30 mouse cellular contexts compared by ENCODE assay signal in genomic region chr13:45023356-45024150, GRCm38 (mm10). TPM values are rescaled to one million over a fixed set of nuclear protein-coding genes. Genes with fewer than 3 reads are reported as not detected.
A peak's percentile ranks its signal among the peaks of the same experiment; 100 is the strongest.
DNase-seq lines count a peak whose midpoint lies in the region; ATAC-seq and TF ChIP-seq lines count a peak whose summit lies in the region.
"Had no signal": no experiment of that assay in that cellular context is flagged by ENCODE, and none has a peak within 500 bp of the region (broad histone marks: within the 10 kb centered on the region; RNA-seq: fewer than 3 reads in every experiment).

No protein-coding gene starts in this region.

- no peaks in the 10 kb centered on the region for H3K4me1 ChIP-seq in midbrain, embryonic 11.5 days (ENCODE audit: control insufficient read depth, insufficient read depth, low read length)
- no peaks in the 10 kb centered on the region for H3K4me1 ChIP-seq in midbrain, embryonic 10.5 days
- H3K4me1 ChIP-seq in thymus, adult 2 months (replicated peaks; ENCODE audit: control insufficient read depth, insufficient read depth, low read length) = no peaks in the 10 kb centered on the region
- H3K4me1 ChIP-seq: forebrain, embryonic 13.5 days; heart, embryonic 12.5 days; hindbrain, embryonic 10.5 days; hindbrain, embryonic 13.5 days; intestine, embryonic 15.5 days had no signal

- H3K4me3 ChIP-seq in midbrain, embryonic 11.5 days (ENCODE audit: low read depth, low read length) = no peak overlapping the region
- H3K4me3 ChIP-seq in midbrain, embryonic 10.5 days = no peak overlapping the region
- no peak overlapping the region for H3K4me3 ChIP-seq in thymus, adult 2 months (ENCODE audit: control insufficient read depth, insufficient read depth, low read length)
- H3K4me3 ChIP-seq: embryonic facial prominence, embryonic 10.5 days; embryonic facial prominence, embryonic 13.5 days; erythroblast, embryonic 14.5 days; forebrain, embryonic 13.5 days; heart, embryonic 12.5 days; heart, embryonic 15.5 days; hindbrain, embryonic 10.5 days; hindbrain, embryonic 13.5 days; intestine, embryonic 15.5 days had no signal

- TF ChIP-seq POLR2A in thymus, adult 2 months (IDR thresholded peaks at IDR 0.05; ENCODE audit: control insufficient read depth, extremely low read depth, insufficient read depth, low read length, poor library complexity) = no peak

- no peak overlapping the region for H3K4me2 ChIP-seq in midbrain, embryonic 11.5 days
- H3K4me2 ChIP-seq: embryonic facial prominence, embryonic 13.5 days; forebrain, embryonic 13.5 days; heart, embryonic 12.5 days; heart, embryonic 15.5 days; hindbrain, embryonic 13.5 days; intestine, embryonic 15.5 days had no signal

- H3K36me3 ChIP-seq in midbrain, embryonic 11.5 days (ENCODE audit: control insufficient read depth, insufficient read depth, low read length) = no peaks in the 10 kb centered on the region
- no peaks in the 10 kb centered on the region for H3K36me3 ChIP-seq in midbrain, embryonic 10.5 days
- no peaks in the 10 kb centered on the region for H3K36me3 ChIP-seq in thymus, adult 2 months (ENCODE audit: control insufficient read depth, insufficient read depth, low read length)
- H3K36me3 ChIP-seq: embryonic facial prominence, embryonic 10.5 days; embryonic facial prominence, embryonic 13.5 days; heart, embryonic 12.5 days; heart, embryonic 15.5 days; hindbrain, embryonic 10.5 days; hindbrain, embryonic 13.5 days; intestine, embryonic 15.5 days had no signal

- H3K27me3 ChIP-seq in midbrain, embryonic 11.5 days (ENCODE audit: control insufficient read depth, insufficient read depth, low read length) = no peaks in the 10 kb centered on the region
- no peaks in the 10 kb centered on the region for H3K27me3 ChIP-seq in midbrain, embryonic 10.5 days (ENCODE audit: low read depth, poor library complexity, severe bottlenecking)
- no peaks in the 10 kb centered on the region for H3K27me3 ChIP-seq in thymus, adult 2 months (ENCODE audit: control insufficient read depth, insufficient read depth, low read length)
- H3K27me3 ChIP-seq: embryonic facial prominence, embryonic 13.5 days; forebrain, embryonic 13.5 days; heart, embryonic 12.5 days; heart, embryonic 15.5 days; hindbrain, embryonic 13.5 days; intestine, embryonic 15.5 days had no signal

- 72% methylated on average over 20 of the region's 20 CpGs for WGBS in midbrain, embryonic 11.5 days
- 77% methylated on average over 20 of the region's 20 CpGs for WGBS in midbrain, embryonic 10.5 days
- WGBS in thymus, adult 2 months = 90% methylated on average over 20 of the region's 20 CpGs

- no peak for TF ChIP-seq CTCF in thymus, adult 2 months (IDR thresholded peaks at IDR 0.05; ENCODE audit: borderline replicate concordance, control insufficient read depth, extremely low read depth, insufficient read depth, low read length, poor library complexity)

- no peaks in the 10 kb centered on the region for H3K9me3 ChIP-seq in midbrain, embryonic 11.5 days (ENCODE audit: control insufficient read depth, low read length)
- no peaks in the 10 kb centered on the region for H3K9me3 ChIP-seq in midbrain, embryonic 10.5 days (replicated peaks)
- H3K9me3 ChIP-seq: embryonic facial prominence, embryonic 10.5 days; embryonic facial prominence, embryonic 13.5 days; forebrain, embryonic 13.5 days; heart, embryonic 15.5 days; hindbrain, embryonic 10.5 days; hindbrain, embryonic 13.5 days; intestine, embryonic 15.5 days had no signal

- no peak for ATAC-seq in midbrain, embryonic 11.5 days (ENCODE audit: low FRiP score)
- ATAC-seq: CD4-positive, CD25-positive, alpha-beta regulatory T cell, adult 4 months; forebrain, embryonic 13.5 days; forebrain, embryonic 16.5 days; hindbrain, embryonic 16.5 days; intestine, embryonic 15.5 days had no signal

- H3K27ac ChIP-seq in midbrain, embryonic 11.5 days (ENCODE audit: low read depth, low read length) = no peak overlapping the region
- no peak overlapping the region for H3K27ac ChIP-seq in midbrain, embryonic 10.5 days (replicated peaks)
- H3K27ac ChIP-seq in thymus, adult 2 months (ENCODE audit: control insufficient read depth, insufficient read depth, low read length) = no peak overlapping the region
- H3K27ac ChIP-seq: embryonic facial prominence, embryonic 10.5 days; embryonic facial prominence, embryonic 13.5 days; forebrain, embryonic 13.5 days; heart, embryonic 15.5 days; hindbrain, embryonic 10.5 days; hindbrain, embryonic 13.5 days; intestine, embryonic 15.5 days had no signal

- H3K9ac ChIP-seq in midbrain, embryonic 11.5 days (ENCODE audit: low read length) = no peak overlapping the region
- H3K9ac ChIP-seq: embryonic facial prominence, embryonic 13.5 days; forebrain, embryonic 13.5 days; heart, embryonic 12.5 days; heart, embryonic 15.5 days; hindbrain, embryonic 13.5 days; intestine, embryonic 15.5 days had no signal

- DNase-seq in heart, adult 11 months = peak; percentile 67
- no peak for DNase-seq in heart, adult 18-20 months
- DNase-seq in midbrain, embryonic 11.5 days (ENCODE audit: low spot score, missing footprints) = peak; percentile 82
- DNase-seq in midbrain, embryonic 10.5 days (ENCODE audit: low spot score) = no peak
- DNase-seq in brain, adult 2 months (ENCODE audit: low read depth, low spot score) = peak; percentile 70
- no peak for DNase-seq in thymus, adult 18-20 months
- no peak for DNase-seq in thymus, adult 2 months
- DNase-seq: adrenal gland, adult 2 months; adrenal gland, postnatal 14 days; cerebellum, adult 11-12 months; cerebellum, adult 8-10 months; cerebellum, postnatal 10 days; cerebellum, postnatal 36 days; embryo, embryonic 11 days; gastrocnemius, postnatal 36 days; heart, postnatal 10 days; heart, postnatal 36 days had no signal

RNA-seq across cellular contexts. Expression of gene Dtnbp1, which starts 21.6 kb away (rescaled TPM):
- total RNA-seq in heart, adult 18-20 months (2021) = 100 to 1,000 TPM; 123 to 139 TPM
- 68.9 and 69.5 TPM in 2 replicates for polyA plus RNA-seq in midbrain, embryonic 11.5 days (2014; fragmentation: Nextera tagmentation; extraction: Ambion mirVana)
- 74.1 and 75.7 TPM in 2 replicates for polyA plus RNA-seq in midbrain, embryonic 10.5 days (2016; fragmentation: Nextera tagmentation; extraction: Ambion mirVana)
- 60.6 and 70.6 TPM in 2 replicates for polyA plus RNA-seq in thymus, adult 2 months (2012; rRNA removed)

RNA-seq across cellular contexts. Expression of gene Gm9817, which starts 54.9 kb away (rescaled TPM):
- under 1 TPM; 0.12 to 0.18 TPM for total RNA-seq in heart, adult 18-20 months (2021)
- polyA plus RNA-seq in midbrain, embryonic 11.5 days (2014; fragmentation: Nextera tagmentation; extraction: Ambion mirVana) = 0.14 TPM in 1 of 2 replicates, not detected in the other
- not detected in 2 replicates for polyA plus RNA-seq in midbrain, embryonic 10.5 days (2016; fragmentation: Nextera tagmentation; extraction: Ambion mirVana)
- polyA plus RNA-seq in thymus, adult 2 months (2012; rRNA removed) = 0.20 TPM in 1 of 2 replicates, not detected in the other
- total RNA-seq: adrenal gland, postnatal 14 days; granulocyte monocyte progenitor cell, adult 5-6 weeks had no signal
- polyA plus RNA-seq: embryonic facial prominence, embryonic 10.5 days; embryonic facial prominence, embryonic 13.5 days; erythroblast, embryonic 14.5 days; forebrain, embryonic 13.5 days; forebrain, embryonic 16.5 days; hindbrain, embryonic 10.5 days; intestine, embryonic 15.5 days had no signal

Comparison
In these comparisons a context has a peak if more than half of its experiments do, and no peak if none do; other contexts are left out.
1. DNase-seq: peak in heart, adult 11 months (single experiment), midbrain, embryonic 11.5 days (single experiment) and brain, adult 2 months (single experiment); none in heart, adult 18-20 months (0 of 2), midbrain, embryonic 10.5 days (single experiment), thymus, adult 18-20 months (0 of 2) and thymus, adult 2 months (single experiment).